Mouse (Mus musculus) MEL (cell line): ENCODE measurements around the gene Cd68. TPM values are rescaled to one million over a fixed set of nuclear protein-coding genes. Genes with fewer than 3 reads are reported as not detected.

Experiments used
- DNase-seq: peaks from one replicate; pipeline ENCODE4 v3.0.0; 2011; ENCODE audit warnings: low read depth, low spot score
- H3K27ac ChIP-seq: 2 replicates; pipeline ENCODE4 v1.5.1; 2012; ENCODE audit warnings: low read depth, mild to moderate bottlenecking, control low read depth, low read length, moderate library complexity; ENCODE audit not compliant: control insufficient read depth
- H3K27me3 ChIP-seq, 2 experiments: fragments of 150-350 bp in 1 of 2; sonication (generic) in 1 of 2; 2 replicates each; pipeline ENCODE4 v1.6.1; 2012; ENCODE audit warnings: low read length in 2 of 2, mild to moderate bottlenecking in 2 of 2, improper control_type of control experiment in 1 of 2, moderate library complexity in 1 of 2; ENCODE audit not compliant: insufficient read depth in 2 of 2, control insufficient read depth in 1 of 2
- H3K36me3 ChIP-seq, 2 experiments: 2 replicates each; pipeline ENCODE4 v1.6.1; 2012 to 2014; ENCODE audit warnings: low read length in 2 of 2, improper control_type of control experiment in 1 of 2, inconsistent platforms in 1 of 2, mild to moderate bottlenecking in 1 of 2; ENCODE audit not compliant: insufficient read depth in 2 of 2, control insufficient read depth in 1 of 2
- H3K4me1 ChIP-seq, 2 experiments: fragments of 150-350 bp in 1 of 2; sonication (generic) in 1 of 2; 2 replicates each; pipeline ENCODE4 v1.6.1; 2012; ENCODE audit warnings: low read length in 2 of 2, improper control_type of control experiment in 1 of 2, mild to moderate bottlenecking in 1 of 2; ENCODE audit not compliant: insufficient read depth in 2 of 2, control insufficient read depth in 1 of 2
- H3K4me3 ChIP-seq, 2 experiments: fragments of 150-350 bp in 1 of 2; sonication (generic) in 1 of 2; 2 replicates each; pipeline ENCODE4 v1.5.1; 2012; ENCODE audit warnings: low read depth in 2 of 2, low read length in 2 of 2, mild to moderate bottlenecking in 2 of 2, moderate library complexity in 2 of 2, control low read depth in 1 of 2, improper control_type of control experiment in 1 of 2; ENCODE audit not compliant: control insufficient read depth in 1 of 2, insufficient read depth in 1 of 2
- H3K79me2 ChIP-seq: 2 replicates; pipeline ENCODE4 v1.6.1; 2012; ENCODE audit warnings: mild to moderate bottlenecking, low read length, moderate library complexity; ENCODE audit not compliant: control insufficient read depth, poor library complexity, insufficient read depth
- H3K9ac ChIP-seq: 2 replicates; pipeline ENCODE4 v1.6.1; 2012; ENCODE audit warnings: low read depth, mild to moderate bottlenecking, control low read depth, low read length, moderate library complexity; ENCODE audit not compliant: control insufficient read depth, poor library complexity, severe bottlenecking
- H3K9me3 ChIP-seq: fragments of 150-350 bp; sonication (generic); replicated peaks from 2 replicates; pipeline ENCODE4 v1.6.1; 2012; ENCODE audit warnings: mild to moderate bottlenecking, low read length, improper control_type of control experiment, moderate library complexity; ENCODE audit not compliant: insufficient read depth
- CHD2 ChIP-seq: IDR thresholded peaks from 2 replicates; pipeline ENCODE4 v1.6.1; 2011; ENCODE audit warnings: low read length, improper control_type of control experiment
- CTCF ChIP-seq, 3 experiments: IDR thresholded peaks in 2 of 3; conservative IDR thresholded peaks in 1 of 3; 2 replicates each; pipeline ENCODE4 v1.5.1; 2011 to 2012; ENCODE audit warnings: low read length in 3 of 3, low read depth in 2 of 3, mild to moderate bottlenecking in 2 of 3, improper control_type of control experiment in 1 of 3, inconsistent platforms in 1 of 3, mixed read lengths in 1 of 3, moderate library complexity in 1 of 3; ENCODE audit not compliant: control insufficient read depth in 1 of 3, insufficient read depth in 1 of 3, poor library complexity in 1 of 3, severe bottlenecking in 1 of 3
- ETS1 ChIP-seq: IDR thresholded peaks from 2 replicates; pipeline ENCODE4 v1.6.1; 2012; ENCODE audit warnings: low read depth, mild to moderate bottlenecking, inconsistent platforms, low read length, improper control_type of control experiment, moderate library complexity
- HCFC1 ChIP-seq: IDR thresholded peaks from 2 replicates; pipeline ENCODE4 v1.6.1; 2012; ENCODE audit warnings: low read depth, mild to moderate bottlenecking, inconsistent platforms, low read length, improper control_type of control experiment, moderate library complexity
- MXI1 ChIP-seq: IDR thresholded peaks from 2 replicates; pipeline ENCODE4 v1.6.1; 2011; ENCODE audit warnings: mild to moderate bottlenecking, low read depth, low read length, improper control_type of control experiment
- NELFE ChIP-seq: IDR thresholded peaks from 2 replicates; pipeline ENCODE4 v1.6.1; 2011; ENCODE audit warnings: low read depth, low read length, improper control_type of control experiment
- POLR2A ChIP-seq, 2 experiments: IDR thresholded peaks; 2 replicates each; pipeline ENCODE4 v1.6.1; 2011 to 2012; ENCODE audit warnings: low read length in 2 of 2, mild to moderate bottlenecking in 2 of 2, control low read depth in 1 of 2, improper control_type of control experiment in 1 of 2, low read depth in 1 of 2, moderate library complexity in 1 of 2; ENCODE audit not compliant: control insufficient read depth in 1 of 2, insufficient read depth in 1 of 2, poor library complexity in 1 of 2
- POLR2AphosphoS5 ChIP-seq: IDR thresholded peaks from 2 replicates; pipeline ENCODE4 v1.6.1; 2012; ENCODE audit warnings: low read depth, borderline replicate concordance, mild to moderate bottlenecking, inconsistent platforms, low read length, moderate library complexity, mixed read lengths
- SIN3A ChIP-seq: IDR thresholded peaks from 2 replicates; pipeline ENCODE4 v1.6.1; 2012; ENCODE audit warnings: low read length, improper control_type of control experiment, inconsistent platforms
- SMC3 ChIP-seq: IDR thresholded peaks from 2 replicates; pipeline ENCODE4 v1.6.1; 2011; ENCODE audit warnings: low read depth, low read length, improper control_type of control experiment
- TAL1 ChIP-seq: IDR thresholded peaks from 2 replicates; pipeline ENCODE4 v1.6.1; 2012; ENCODE audit warnings: mild to moderate bottlenecking, inconsistent platforms, low read length, moderate library complexity, mixed read lengths
- UBTF ChIP-seq: IDR thresholded peaks from 2 replicates; pipeline ENCODE4 v1.6.1; 2012; ENCODE audit warnings: low read depth, mild to moderate bottlenecking, inconsistent platforms, low read length, improper control_type of control experiment, moderate library complexity, borderline replicate concordance; ENCODE audit not compliant: insufficient read depth
- USF1 ChIP-seq: IDR thresholded peaks from 2 replicates; pipeline ENCODE4 v1.6.1; 2014; ENCODE audit warnings: low read depth, mild to moderate bottlenecking, inconsistent platforms, low read length, improper control_type of control experiment, moderate library complexity
- USF2 ChIP-seq, 2 experiments: IDR thresholded peaks; 2 replicates each; pipeline ENCODE4 v1.6.1; 2011 to 2012; ENCODE audit warnings: improper control_type of control experiment in 2 of 2, low read length in 2 of 2, borderline replicate concordance in 1 of 2, inconsistent platforms in 1 of 2, low read depth in 1 of 2, mild to moderate bottlenecking in 1 of 2; ENCODE audit not compliant: insufficient read depth in 1 of 2
- polyA plus RNA-seq, 2 experiments: library from polyadenylated mRNA; stranded (reverse) in 1 of 2; unstranded in 1 of 2; fragments of >175 nt in 1 of 2; fragments of >200 nt in 1 of 2; gene quantifications; 2 replicates each; pipeline versions ENCODE4 v1.2.1 to v1.2.4; 2012; ENCODE audit warnings: low replicate concordance in 2 of 2, low read depth in 1 of 2; ENCODE audit not compliant: insufficient read length in 2 of 2, insufficient read depth in 1 of 2, missing spikeins in 1 of 2
- total RNA-seq: library from RNA; depleted of rRNA; stranded (reverse); fragments of 300-350 nt; gene quantifications from 2 replicates; pipeline ENCODE4 v1.2.3, GENCODE M21; 2012

The Cd68 gene
- total and polyA plus RNA-seq, 3 experiments = 5.3 to 19.8 TPM; not detected in 1

DNA sequence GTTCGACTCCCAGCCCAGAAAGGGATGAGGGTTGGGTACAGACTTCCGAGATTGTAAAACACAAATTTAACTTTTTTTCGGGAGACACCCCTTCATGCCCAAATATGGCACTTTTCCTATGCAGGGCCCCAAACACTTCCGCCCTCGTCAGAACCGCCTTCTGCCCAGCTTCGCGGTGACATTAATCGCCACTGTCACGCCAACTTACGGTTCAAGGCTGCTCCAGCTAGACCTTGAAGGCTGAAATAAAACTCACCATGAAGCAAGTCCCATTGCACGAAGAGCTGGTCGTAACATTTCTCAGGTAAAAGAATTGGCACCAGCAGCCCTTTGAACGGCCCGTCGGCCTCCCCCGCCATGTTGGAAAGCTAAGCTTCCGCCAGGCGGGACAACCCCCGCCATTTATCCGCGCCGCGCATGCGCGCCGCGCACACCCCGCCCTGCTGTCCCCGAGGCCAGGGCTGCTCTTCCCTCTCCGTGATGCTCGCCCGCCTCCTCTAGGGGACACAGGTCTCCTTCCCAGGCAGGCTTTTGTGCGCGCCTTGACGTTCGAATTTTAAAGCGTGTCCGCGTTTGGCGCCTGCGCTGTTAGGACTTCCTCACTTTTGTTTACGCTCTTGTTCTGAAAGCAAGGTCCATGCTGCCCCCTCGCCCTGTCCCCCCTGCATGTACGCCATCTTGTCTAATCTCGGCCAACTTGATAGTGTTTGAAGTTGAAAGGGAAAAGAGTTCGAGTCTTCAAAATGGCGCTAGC lies 3.6 kb downstream of the Cd68 start, which contains the start of gene Mpdu1 (continued):
- peak; percentile 86 for TF ChIP-seq HCFC1
- TF ChIP-seq MXI1 = peak; percentile 71
- no peak for TF ChIP-seq USF2 (IDR thresholded peaks at IDR 0.05; ENCODE audit: borderline replicate concordance in 1 of 2, insufficient read depth in 1 of 2, low read depth in 1 of 2, low read length in 2 of 2)
- TF ChIP-seq USF1 = no peak
- TF ChIP-seq UBTF = 0 out of 2 replicates have a peak, but pooled peaks have one; percentile 25
- TF ChIP-seq NELFE = peak; percentile 82
- TF ChIP-seq POLR2A (IDR thresholded peaks at IDR 0.05; ENCODE audit: control insufficient read depth in 1 of 2, insufficient read depth in 1 of 2, low read depth in 1 of 2, low read length in 2 of 2, poor library complexity in 1 of 2) = peak; percentile 93 to 97
- TF ChIP-seq CTCF (IDR thresholded peaks at IDR 0.05 in 2 of 3, conservative IDR thresholded peaks at IDR 0.05 in 1 of 3; ENCODE audit: control insufficient read depth in 1 of 3, insufficient read depth in 1 of 3, low read depth in 2 of 3, low read length in 3 of 3, poor library complexity in 1 of 3, severe bottlenecking in 1 of 3) = no peak; a peak in 1 of 6 replicates

DNA sequence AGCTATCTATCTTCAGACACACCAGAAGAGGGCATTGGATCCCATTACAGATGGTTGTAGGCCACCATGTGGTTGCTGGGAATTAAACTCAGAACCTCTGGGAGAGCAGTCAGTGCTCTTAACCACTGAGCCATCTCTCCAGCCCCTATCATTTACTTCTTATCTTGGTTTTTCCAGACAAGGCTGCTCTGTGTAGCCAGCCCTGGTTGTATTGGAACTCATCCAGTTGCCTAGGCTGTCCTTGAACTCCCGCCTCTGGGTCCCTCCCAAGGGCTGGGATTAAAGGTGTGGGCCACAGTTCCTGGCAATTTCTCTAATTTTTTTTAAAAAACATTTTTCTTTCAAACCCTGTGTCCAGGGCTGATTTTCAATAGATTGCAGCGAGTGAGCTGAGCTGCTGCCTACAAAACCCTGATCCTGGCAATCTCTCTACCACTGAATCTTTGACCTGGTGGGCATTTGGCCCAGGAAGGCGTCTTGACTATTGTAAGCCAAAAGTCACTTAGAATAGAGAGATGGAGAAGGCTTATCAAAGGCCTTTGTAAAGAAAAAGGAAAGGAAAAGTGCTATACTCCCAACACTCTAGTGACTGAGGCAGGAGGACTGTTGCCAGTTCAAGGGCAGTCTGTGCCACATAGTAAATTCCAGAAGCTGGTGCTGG lies 4.6 kb downstream of the Cd68 start:
- TF ChIP-seq CHD2 = no peak
- TF ChIP-seq TAL1 = 0 out of 2 replicates have a peak, but pooled peaks have one; percentile 5
- no peak for TF ChIP-seq SMC3
- no peak for TF ChIP-seq POLR2AphosphoS5
- no peak for TF ChIP-seq ETS1
- H3K9ac ChIP-seq = peak overlapping the region; percentile 85
- no peaks in the 10 kb centered on the region for H3K9me3 ChIP-seq
- H3K36me3 ChIP-seq = peaks cover 0 to 23% of the 10 kb centered on the region in 2 experiments; a peak in 2 of 4 replicates
- H3K27ac ChIP-seq = peak overlapping the region; percentile 30
- H3K4me3 ChIP-seq = peak overlapping the region; percentile 63 to 78
- H3K4me1 ChIP-seq = peaks cover 4 to 23% of the 10 kb centered on the region in 2 experiments
- peaks cover 8% of the 10 kb centered on the region for H3K79me2 ChIP-seq
- H3K27me3 ChIP-seq = no peaks in the 10 kb centered on the region
- peak; percentile 58 for DNase-seq

- Histone ChIP-seq H3K27ac (no peak overlapping the region), H3K9me3 (no peaks in the 10 kb centered on the region), H3K27me3 (no peaks in the 10 kb centered on the region), H3K9ac (no peak overlapping the region), H3K4me1 (peaks cover 4 to 11% of the 10 kb centered on the region in 2 experiments), H3K4me3 (no peak overlapping the region), H3K36me3 (peaks cover 0 to 14% of the 10 kb centered on the region in 2 experiments; a peak in 2 of 4 replicates), H3K79me2 (peaks cover 4% of the 10 kb centered on the region; the same call in 1 of the 2 replicates)
- DNase-seq = no peak
- TF ChIP-seq USF2 (IDR thresholded peaks at IDR 0.05; ENCODE audit: borderline replicate concordance in 1 of 2, insufficient read depth in 1 of 2, low read depth in 1 of 2, low read length in 2 of 2) (no peak), SIN3A (0 out of 2 replicates have a peak, but pooled peaks have one; percentile 4)
Measured at GRCm38 (mm10) chr11:69657462-69657881, 8.5 kb downstream of the Cd68 start.
